Mouse (Mus musculus) heart, embryonic 15.5 days (tissue): ENCODE data around the gene Gm4450. TPM values are rescaled to one million over a fixed set of nuclear protein-coding genes. Genes with fewer than 3 reads are reported as not detected.

Experiments
- ATAC-seq: fragments of 200-750 bp; cut with Nextera tagmentation; replicated peaks from 2 replicates; pipeline ENCODE4 v1.8.0; 2017; ENCODE audit warnings: low read depth, moderate TSS enrichment; ENCODE audit not compliant: insufficient number of reproducible peaks, insufficient read depth, low FRiP score
- H3K27ac ChIP-seq: fragments of 300-500 bp; sonication (generic); 2 replicates; pipeline ENCODE4 v1.5.1; 2015; ENCODE audit warnings: mild to moderate bottlenecking, inconsistent platforms
- H3K27me3 ChIP-seq: fragments of 300-500 bp; sonication (generic); 2 replicates; pipeline ENCODE4 v1.6.1; 2015; ENCODE audit warnings: inconsistent platforms
- H3K36me3 ChIP-seq: fragments of 300-500 bp; sonication (generic); 2 replicates; pipeline ENCODE4 v1.6.1; 2015; ENCODE audit warnings: mild to moderate bottlenecking, inconsistent platforms
- H3K4me1 ChIP-seq: fragments of 300-500 bp; sonication (generic); replicated peaks from 2 replicates; pipeline ENCODE4 v1.6.1; 2015; ENCODE audit warnings: inconsistent platforms
- H3K4me2 ChIP-seq: fragments of 300-500 bp; sonication (generic); 2 replicates; pipeline ENCODE4 v1.6.1; 2015; ENCODE audit warnings: inconsistent platforms, mild to moderate bottlenecking, moderate library complexity
- H3K4me3 ChIP-seq: fragments of 300-500 bp; sonication (generic); 2 replicates; pipeline ENCODE4 v1.5.1; 2015; ENCODE audit warnings: mild to moderate bottlenecking, inconsistent platforms
- H3K9ac ChIP-seq: fragments of 300-500 bp; sonication (generic); 2 replicates; pipeline ENCODE4 v1.6.1; 2015; ENCODE audit warnings: mild to moderate bottlenecking, inconsistent platforms
- H3K9me3 ChIP-seq: fragments of 300-500 bp; sonication (generic); replicated peaks from 2 replicates; pipeline ENCODE4 v1.6.1; 2016; ENCODE audit warnings: inconsistent platforms
- WGBS: fragments of 180-500 bp; shearing (Covaris S2); methylation state at CpG from one replicate; pipeline ENCODE4 v1.1.7; 2015; ENCODE audit warnings: mixed read lengths; 5-methylcytosine and 5-hydroxymethylcytosine counted together
- polyA plus RNA-seq: library from polyadenylated mRNA; unstranded; fragments of >200 nt; fragmentation: Nextera tagmentation; extraction: Ambion mirVana; gene quantifications from 2 replicates; pipeline ENCODE4 v1.2.1, GENCODE M21; 2015

Gm4450 gene
- polyA plus RNA-seq, 1 experiment from 2014 or later: not detected

DNA sequence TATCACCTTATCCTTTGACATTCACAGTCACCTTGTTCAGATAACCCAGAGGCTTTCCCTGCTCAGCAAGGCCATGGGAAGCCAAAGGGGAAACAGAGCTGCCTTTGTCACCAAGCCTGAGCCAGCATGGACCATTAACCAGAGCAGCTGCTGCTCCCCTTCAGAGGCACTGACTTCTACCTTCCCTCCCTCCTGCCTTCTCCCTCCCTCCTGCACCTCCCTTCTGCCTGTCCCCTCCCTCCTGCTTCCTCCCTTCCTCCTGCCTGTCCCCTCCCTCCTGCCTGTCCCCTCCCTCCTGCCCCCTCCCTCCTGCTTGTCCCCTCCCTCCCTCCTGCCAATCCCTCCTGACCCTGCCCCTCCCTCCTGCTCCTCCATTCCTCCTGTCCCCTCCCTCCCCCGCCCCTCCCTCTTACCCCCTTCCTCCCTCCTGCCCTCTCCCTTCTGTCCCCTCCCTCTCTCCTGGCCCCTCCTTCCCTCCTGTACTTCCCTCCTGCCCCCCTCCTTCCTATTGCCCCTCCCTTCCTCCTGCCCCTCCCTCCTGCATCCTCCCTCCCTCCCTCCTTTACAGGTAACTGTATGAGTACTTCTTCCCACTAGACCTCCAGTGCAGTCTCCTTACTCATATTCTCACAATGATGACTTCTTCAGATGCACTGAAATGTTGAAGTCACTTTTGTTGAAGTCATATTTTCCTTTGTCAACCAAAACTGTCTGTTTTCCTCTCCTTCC is 22.7 kb downstream of the Gm4450 start:
- no CpG with 5 or more reads among the region's 1 CpGs for WGBS

GRCm38 (mm10) chr3:98428928-98429525 is 27.9 kb downstream of the Gm4450 start:
- H3K4me2 ChIP-seq: peak overlapping the region; percentile 99
- no peaks in the 10 kb centered on the region for H3K9me3 ChIP-seq
- WGBS: 43% methylated on average over 8 of the region's 8 CpGs
- H3K27ac ChIP-seq: no peak overlapping the region
- peaks cover 7% of the 10 kb centered on the region; the same call in 1 of the 2 replicates for H3K27me3 ChIP-seq
- no peak overlapping the region for H3K9ac ChIP-seq
- peaks cover 27% of the 10 kb centered on the region for H3K4me1 ChIP-seq
- ATAC-seq: no peak
- peak overlapping the region; percentile 70; the same call in 1 of the 2 replicates for H3K4me3 ChIP-seq
- H3K36me3 ChIP-seq: peaks cover 5% of the 10 kb centered on the region; the same call in 1 of the 2 replicates

More for the DNA sequence above, 22.7 kb downstream of the Gm4450 start:
- no peak overlapping the region for H3K9ac ChIP-seq
- no peaks in the 10 kb centered on the region for H3K9me3 ChIP-seq
- peaks cover 1% of the 10 kb centered on the region; the same call in 1 of the 2 replicates for H3K4me1 ChIP-seq
- H3K27ac ChIP-seq: no peak overlapping the region
- H3K27me3 ChIP-seq: no peaks in the 10 kb centered on the region
- no peak overlapping the region for H3K4me3 ChIP-seq
- no peak for ATAC-seq
- H3K36me3 ChIP-seq: no peaks in the 10 kb centered on the region
- no peak overlapping the region for H3K4me2 ChIP-seq

DNA sequence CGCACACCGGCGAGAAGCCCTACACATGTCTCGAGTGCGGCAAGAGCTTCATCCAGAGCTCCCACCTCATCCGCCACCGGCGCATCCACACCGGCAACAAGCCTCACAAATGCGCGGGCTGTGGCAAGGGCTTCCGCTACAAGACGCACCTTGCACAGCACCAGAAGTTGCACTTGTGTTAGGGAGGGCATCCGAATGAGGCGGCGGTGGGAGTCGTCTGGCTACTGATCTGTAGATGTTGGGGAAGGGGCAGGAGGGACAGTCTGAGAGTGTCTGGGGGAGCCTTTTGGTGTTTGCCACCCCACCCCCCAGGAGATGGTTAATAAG is 28.5 kb downstream of the Gm4450 start:
- peaks cover 7% of the 10 kb centered on the region; the same call in 1 of the 2 replicates for H3K27me3 ChIP-seq
- H3K36me3 ChIP-seq: peaks cover 5% of the 10 kb centered on the region; the same call in 1 of the 2 replicates
- ATAC-seq: no peak
- peak overlapping the region; percentile 70 for H3K4me3 ChIP-seq
- peak overlapping the region; percentile 99 for H3K4me2 ChIP-seq
- H3K9ac ChIP-seq: peak overlapping the region; percentile 68
- H3K27ac ChIP-seq: no peak overlapping the region
- no peaks in the 10 kb centered on the region for H3K9me3 ChIP-seq
- 17% methylated on average over 17 of the region's 17 CpGs for WGBS
- peaks cover 27% of the 10 kb centered on the region for H3K4me1 ChIP-seq

DNA sequence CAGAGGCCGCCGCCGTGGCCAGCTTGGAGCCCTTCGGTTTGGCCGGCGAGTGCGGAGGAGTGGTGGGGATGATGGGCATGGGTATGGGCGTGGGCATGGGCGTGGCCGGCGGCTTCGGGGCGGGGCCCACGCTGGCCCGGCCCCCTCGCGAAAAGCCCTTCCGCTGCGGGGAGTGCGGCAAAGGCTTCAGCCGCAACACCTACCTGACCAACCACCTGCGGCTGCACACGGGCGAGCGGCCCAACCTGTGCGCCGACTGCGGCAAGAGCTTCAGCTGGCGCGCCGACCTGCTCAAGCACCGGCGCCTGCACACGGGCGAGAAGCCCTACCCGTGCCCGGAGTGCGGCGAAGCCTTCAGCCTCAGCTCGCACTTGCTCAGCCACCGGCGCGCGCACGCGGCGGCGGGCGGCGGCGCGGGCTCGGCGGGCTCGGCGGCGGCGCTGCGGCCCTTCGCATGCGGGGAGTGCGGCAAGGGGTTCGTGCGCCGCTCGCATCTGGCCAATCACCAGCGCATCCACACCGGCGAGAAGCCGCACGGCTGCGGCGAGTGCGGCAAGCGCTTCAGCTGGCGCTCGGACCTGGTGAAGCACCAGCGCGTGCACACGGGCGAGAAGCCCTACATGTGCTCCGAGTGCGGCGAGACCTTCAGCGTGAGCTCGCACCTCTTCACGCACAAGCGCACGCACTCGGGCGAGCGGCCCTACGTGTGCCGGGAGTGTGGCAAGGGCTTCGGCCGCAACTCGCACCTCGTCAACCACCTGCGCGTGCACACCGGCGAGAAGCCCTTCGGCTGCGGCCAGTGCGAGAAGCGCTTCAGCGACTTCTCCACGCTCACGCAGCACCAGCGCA is 29.1 kb downstream of the Gm4450 start:
- no peaks in the 10 kb centered on the region for H3K9me3 ChIP-seq
- H3K27ac ChIP-seq: no peak overlapping the region
- ATAC-seq: peak; percentile 92
- H3K4me1 ChIP-seq: peaks cover 27% of the 10 kb centered on the region
- peak overlapping the region; percentile 70 for H3K4me3 ChIP-seq
- WGBS: under 1% methylated on average over 108 of the region's 110 CpGs
- peak overlapping the region; percentile 99 for H3K4me2 ChIP-seq
- peaks cover 5% of the 10 kb centered on the region; the same call in 1 of the 2 replicates for H3K36me3 ChIP-seq
- H3K27me3 ChIP-seq: peaks cover 7% of the 10 kb centered on the region; the same call in 1 of the 2 replicates
- peak overlapping the region; percentile 68 for H3K9ac ChIP-seq

GRCm38 (mm10) chr3:98427260-98427599 is 29.7 kb downstream of the Gm4450 start:
- Histone ChIP-seq H3K27me3 (peaks cover 7% of the 10 kb centered on the region; the same call in 1 of the 2 replicates), H3K4me1 (peaks cover 27% of the 10 kb centered on the region), H3K4me3 (peak overlapping the region; percentile 70), H3K9me3 (no peaks in the 10 kb centered on the region), H3K36me3 (peaks cover 5% of the 10 kb centered on the region; the same call in 1 of the 2 replicates), H3K27ac (no peak overlapping the region), H3K9ac (peak overlapping the region; percentile 68; the same call in 1 of the 2 replicates), H3K4me2 (peak overlapping the region; percentile 99)
- WGBS: under 1% methylated on average over 23 of the region's 23 CpGs
- no peak for ATAC-seq

- peaks cover 5% of the 10 kb centered on the region; the same call in 1 of the 2 replicates for H3K36me3 ChIP-seq
- ATAC-seq: no peak
- 46% methylated on average over 5 of the region's 5 CpGs for WGBS
- no peak overlapping the region for H3K27ac ChIP-seq
- H3K27me3 ChIP-seq: peaks cover 7% of the 10 kb centered on the region; the same call in 1 of the 2 replicates
- H3K4me2 ChIP-seq: peak overlapping the region; percentile 99
- H3K4me1 ChIP-seq: peaks cover 27% of the 10 kb centered on the region
- H3K4me3 ChIP-seq: peak overlapping the region; percentile 70
- H3K9ac ChIP-seq: peak overlapping the region; percentile 68; the same call in 1 of the 2 replicates
- H3K9me3 ChIP-seq: no peaks in the 10 kb centered on the region
These were observed 30.2 kb downstream of the Gm4450 start for GRCm38 (mm10) chr3:98426749-98427148.

GRCm38 (mm10) chr3:98422926-98423325 is 34.0 kb downstream of the Gm4450 start:
- 66% methylated on average over 4 of the region's 4 CpGs for WGBS
- Histone ChIP-seq H3K4me3 (no peak overlapping the region), H3K9ac (no peak overlapping the region), H3K4me1 (peaks cover 30% of the 10 kb centered on the region), H3K27me3 (peaks cover under 1% of the 10 kb centered on the region; the same call in 1 of the 2 replicates), H3K4me2 (no peak overlapping the region), H3K36me3 (peaks cover 5% of the 10 kb centered on the region; the same call in 1 of the 2 replicates), H3K9me3 (no peaks in the 10 kb centered on the region), H3K27ac (no peak overlapping the region)
- ATAC-seq: no peak

DNA sequence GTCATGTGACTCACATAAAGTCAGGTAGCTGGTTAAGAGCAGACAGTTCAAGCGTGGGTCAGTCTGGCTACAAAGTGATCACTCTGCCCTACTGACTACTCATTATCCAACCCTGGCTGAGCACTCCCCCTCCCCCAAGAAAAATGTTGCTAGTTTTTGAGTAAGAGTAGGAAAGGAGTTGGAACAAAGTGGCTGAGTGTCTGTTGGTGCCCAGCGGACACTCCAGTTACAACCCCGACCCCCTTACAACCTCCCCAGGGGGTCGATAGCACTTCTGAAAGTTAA is 37.2 kb downstream of the Gm4450 start:
- 44% methylated on average over 4 of the region's 4 CpGs for WGBS
- no peaks in the 10 kb centered on the region for H3K9me3 ChIP-seq
- H3K36me3 ChIP-seq: no peaks in the 10 kb centered on the region
- H3K4me3 ChIP-seq: no peak overlapping the region
- peaks cover 50% of the 10 kb centered on the region for H3K4me1 ChIP-seq
- H3K27me3 ChIP-seq: no peaks in the 10 kb centered on the region
- H3K27ac ChIP-seq: no peak overlapping the region
- no peak for ATAC-seq
- H3K4me2 ChIP-seq: no peak overlapping the region
- no peak overlapping the region for H3K9ac ChIP-seq

DNA sequence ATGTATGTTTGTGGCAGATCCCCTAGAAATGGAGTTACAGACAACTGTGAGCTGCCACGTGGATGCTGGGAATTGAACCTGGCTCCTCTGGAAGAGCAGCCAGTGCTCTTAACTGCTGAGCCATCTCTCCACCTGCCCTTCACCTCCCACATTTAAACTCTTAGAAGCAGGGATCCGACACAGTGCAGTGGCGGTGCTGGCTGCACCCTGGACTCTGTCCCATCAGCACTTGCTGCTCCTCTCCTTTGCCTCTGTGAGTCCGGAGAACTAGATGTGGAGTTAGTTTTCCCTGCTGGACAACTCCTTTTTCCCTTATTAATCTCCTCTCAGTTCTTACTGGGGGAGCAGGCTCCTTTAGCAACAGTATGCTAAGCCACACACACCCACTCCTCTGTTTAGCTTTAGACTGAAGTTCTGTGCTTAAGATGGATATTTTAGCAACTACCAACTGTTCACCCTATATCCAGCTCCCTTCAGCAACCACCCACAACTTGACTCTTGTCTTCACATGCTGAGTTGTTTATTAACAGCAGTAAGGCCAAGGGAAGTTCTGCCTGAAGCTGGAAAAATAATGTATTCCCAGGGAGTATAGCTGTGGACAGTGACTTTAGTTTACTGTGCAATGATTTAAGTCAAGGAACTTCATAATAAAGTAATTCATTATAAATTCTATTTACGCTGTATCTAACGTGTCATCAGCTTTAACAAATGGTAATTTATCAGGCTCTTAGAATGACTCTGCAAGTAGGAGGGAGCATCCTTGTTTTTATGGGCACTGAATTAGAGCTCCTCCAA is 37.7 kb downstream of the Gm4450 start:
- no peak overlapping the region for H3K4me3 ChIP-seq
- no peak for ATAC-seq
- H3K27me3 ChIP-seq: no peaks in the 10 kb centered on the region
- H3K4me2 ChIP-seq: no peak overlapping the region
- no peak overlapping the region for H3K27ac ChIP-seq
- H3K4me1 ChIP-seq: peaks cover 55% of the 10 kb centered on the region
- H3K36me3 ChIP-seq: no peaks in the 10 kb centered on the region
- no peak overlapping the region for H3K9ac ChIP-seq
- WGBS: 68% methylated on average over 6 of the region's 6 CpGs
- H3K9me3 ChIP-seq: no peaks in the 10 kb centered on the region

DNA sequence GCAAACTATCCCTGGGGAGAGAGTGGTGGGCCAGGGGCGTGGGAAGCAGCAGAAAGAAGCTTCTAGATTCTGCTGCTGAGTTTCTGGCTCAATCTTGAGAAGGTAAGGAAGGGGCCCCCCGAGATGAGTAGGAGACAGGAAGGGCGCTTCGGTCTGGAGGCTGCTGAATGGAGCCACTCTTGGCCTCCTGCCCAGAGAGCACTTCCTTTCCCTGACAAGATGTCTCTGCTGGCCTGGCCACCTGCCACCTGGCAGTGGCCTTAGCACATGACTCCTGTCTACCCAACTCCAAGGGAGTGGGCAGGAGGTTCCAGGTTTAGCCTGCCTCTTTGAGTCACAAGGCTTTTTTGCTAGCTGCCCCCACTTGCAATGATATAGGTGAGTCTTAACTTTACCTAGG is 39.6 kb downstream of the Gm4450 start:
- H3K27me3 ChIP-seq: no peaks in the 10 kb centered on the region
- H3K9ac ChIP-seq: no peak overlapping the region
- peak overlapping the region; percentile 82 for H3K27ac ChIP-seq
- no peaks in the 10 kb centered on the region for H3K9me3 ChIP-seq
- H3K36me3 ChIP-seq: no peaks in the 10 kb centered on the region
- peaks cover 72% of the 10 kb centered on the region for H3K4me1 ChIP-seq
- 4% methylated on average over 4 of the region's 4 CpGs for WGBS
- ATAC-seq: peak; percentile 90
- peak overlapping the region; percentile 50 for H3K4me2 ChIP-seq
- H3K4me3 ChIP-seq: no peak overlapping the region
